Mouse (Mus musculus): ENCODE results near the gene Bglap.
"Not testable (repeated sequence)": the region's sequence is repeated elsewhere in the genome, so short reads cannot be mapped to it uniquely, and the experiment has no call there.

Bglap gene

DNA sequence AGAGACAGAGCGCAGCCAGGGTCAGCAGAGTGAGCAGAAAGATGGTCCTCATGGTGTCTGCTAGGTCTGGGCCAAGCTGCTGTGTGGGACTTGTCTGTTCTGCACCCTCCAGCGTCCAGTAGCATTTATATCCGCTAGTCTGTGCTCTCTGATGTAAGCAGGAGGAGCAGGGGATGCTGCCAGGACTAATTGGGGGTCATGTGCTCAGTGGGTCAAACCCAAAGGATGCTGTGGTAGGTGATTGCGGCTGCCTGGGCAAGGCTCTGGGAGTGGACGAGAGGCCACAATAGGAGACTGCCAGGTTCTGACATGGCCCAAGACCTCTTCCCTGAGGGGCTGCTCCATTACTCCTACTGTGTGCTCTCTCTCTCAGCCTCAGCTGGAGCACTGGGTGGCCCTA lies at the start of gene Bglap:
Gene Bglap, minus strand, starts transcription at position 101 of the 400 bp plus-strand sequence.
- no peak for DNase-seq (ENCODE audit: low read depth, low spot score)
- H3K27me3 ChIP-seq (ENCODE audit: control insufficient read depth, insufficient read depth, low read length, poor library complexity, severe bottlenecking): no peaks in the 10 kb centered on the region
- no peaks in the 10 kb centered on the region for H3K36me3 ChIP-seq (ENCODE audit: control insufficient read depth, insufficient read depth, low read length, poor library complexity, severe bottlenecking)

- peak; percentile 25 for DNase-seq (ENCODE audit: low read depth, low spot score)
Measured at GRCm38 (mm10) chr3:88428639-88429038, 44.4 kb upstream of the Bglap start.

GRCm38 (mm10) chr3:88427342-88427905 lies 43.2 kb upstream of the Bglap start:
- Histone ChIP-seq H3K36me3 (ENCODE audit: control insufficient read depth, insufficient read depth, low read length, poor library complexity, severe bottlenecking) (no peaks in the 10 kb centered on the region), H3K27me3 (ENCODE audit: control insufficient read depth, insufficient read depth, low read length, poor library complexity, severe bottlenecking) (no peaks in the 10 kb centered on the region)
- no peak for DNase-seq (ENCODE audit: low read depth, low spot score)

More at GRCm38 (mm10) chr3:88428639-88429038, 44.4 kb upstream of the Bglap start:
- H3K27me3 ChIP-seq (ENCODE audit: control insufficient read depth, insufficient read depth, low read length, poor library complexity, severe bottlenecking); H3K36me3 ChIP-seq (ENCODE audit: control insufficient read depth, insufficient read depth, low read length, poor library complexity, severe bottlenecking): not testable (repeated sequence)

GRCm38 (mm10) chr3:88425708-88426420 lies 41.6 kb upstream of the Bglap start:
- Histone ChIP-seq H3K27me3 (ENCODE audit: control insufficient read depth, insufficient read depth, low read length, poor library complexity, severe bottlenecking) (no peaks in the 10 kb centered on the region), H3K36me3 (ENCODE audit: control insufficient read depth, insufficient read depth, low read length, poor library complexity, severe bottlenecking) (no peaks in the 10 kb centered on the region; the same call in 1 of the 2 replicates)
- no peak for DNase-seq (ENCODE audit: low read depth, low spot score)

DNA sequence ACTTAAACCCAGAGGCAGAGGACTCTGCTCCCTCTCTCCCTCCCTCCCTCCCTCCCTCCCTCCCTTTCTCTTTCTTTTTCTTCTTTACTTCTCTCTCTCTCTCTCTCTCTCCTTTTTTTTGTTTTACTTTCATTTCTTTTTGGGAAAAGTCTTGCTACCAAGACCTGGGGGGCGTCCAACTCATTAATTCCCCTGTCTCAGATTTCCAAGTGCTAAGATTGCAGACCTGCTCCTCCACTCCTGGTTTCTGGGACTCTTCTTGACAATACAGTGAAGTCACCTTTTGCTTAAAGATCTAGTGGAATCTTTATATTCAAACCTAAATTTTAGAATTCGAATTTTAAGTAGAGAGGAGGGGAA lies 41.0 kb upstream of the Bglap start:
- no peaks in the 10 kb centered on the region for H3K27me3 ChIP-seq (ENCODE audit: control insufficient read depth, insufficient read depth, low read length, poor library complexity, severe bottlenecking)
- no peaks in the 10 kb centered on the region; the same call in 1 of the 2 replicates for H3K36me3 ChIP-seq (ENCODE audit: control insufficient read depth, insufficient read depth, low read length, poor library complexity, severe bottlenecking)
- no peak for DNase-seq (ENCODE audit: low read depth, low spot score)

DNA sequence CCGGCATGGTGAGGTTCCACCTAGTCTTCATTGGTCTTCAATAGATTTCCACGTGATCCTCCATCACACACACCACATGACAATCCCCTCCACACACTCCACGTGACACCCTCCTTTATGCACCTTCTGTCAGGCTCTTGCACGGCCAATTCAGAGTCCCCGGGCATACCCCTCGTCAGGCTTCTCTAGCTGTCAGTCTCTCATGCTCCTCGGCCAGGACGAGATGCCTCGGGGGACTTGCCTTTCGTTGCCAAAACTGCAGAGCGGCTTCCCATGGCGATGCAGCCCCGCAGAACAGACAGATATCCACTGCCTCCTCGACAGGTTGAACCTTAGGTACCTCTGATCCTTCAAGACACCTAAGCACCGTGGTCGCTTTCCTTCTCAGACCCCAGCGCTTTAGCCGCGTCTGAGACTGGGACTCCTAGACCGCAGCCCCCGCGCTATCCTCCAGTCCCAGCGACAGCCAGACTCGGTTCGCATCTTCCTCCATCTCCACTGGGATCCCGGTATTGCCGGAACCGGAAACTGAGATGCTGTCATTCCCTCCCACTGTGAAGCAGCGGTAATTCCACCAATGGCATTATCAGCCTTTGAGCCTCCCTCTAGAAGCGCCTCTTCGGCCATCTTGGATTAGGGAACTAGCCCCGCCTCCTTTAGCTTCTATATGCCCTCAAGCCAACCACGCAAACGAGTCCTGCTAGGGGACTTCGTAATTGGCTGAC lies 40.5 kb upstream of the Bglap start, which contains the start of gene Slc25a44:
Gene Slc25a44, minus strand, starts transcription at position 535 of the 725 bp plus-strand sequence.
- peak; percentile 96 for DNase-seq (ENCODE audit: low read depth, low spot score)
- H3K27me3 ChIP-seq (ENCODE audit: control insufficient read depth, insufficient read depth, low read length, poor library complexity, severe bottlenecking): no peaks in the 10 kb centered on the region

DNA sequence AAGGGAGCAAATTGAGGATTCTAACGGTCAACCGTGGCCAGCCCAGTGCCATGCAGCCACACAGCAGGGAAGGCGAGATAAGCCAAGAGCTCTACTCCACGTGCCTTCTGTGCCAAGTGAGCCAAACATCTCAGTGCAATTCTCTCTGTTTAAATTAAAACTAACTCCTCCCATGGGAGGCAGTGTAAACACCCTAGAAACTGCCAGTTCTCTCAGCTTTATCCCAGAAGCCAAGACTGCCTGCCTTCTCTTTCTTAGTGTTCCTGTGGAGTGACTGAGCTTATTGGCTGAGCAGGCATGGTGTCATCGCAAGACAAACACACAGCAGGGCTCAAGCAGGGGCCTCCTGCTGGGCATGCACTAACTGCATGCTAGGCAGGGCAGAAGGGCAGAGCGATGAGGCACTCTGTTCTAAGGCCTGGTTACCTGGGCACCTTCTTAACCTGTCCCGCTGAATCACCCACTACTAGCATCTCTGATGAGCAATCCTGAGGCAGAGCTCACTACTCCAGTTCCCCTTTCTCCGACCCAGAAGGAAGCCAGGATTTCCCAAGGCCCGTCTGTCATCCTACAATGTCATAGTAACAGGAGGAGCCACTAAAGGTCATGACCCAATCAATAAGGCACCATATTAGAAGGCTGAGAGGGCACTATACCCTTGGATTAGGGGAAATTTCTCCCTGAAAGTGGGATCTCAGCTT lies 37.9 kb upstream of the Bglap start:
- DNase-seq (ENCODE audit: low read depth, low spot score): no peak
- H3K36me3 ChIP-seq (ENCODE audit: control insufficient read depth, insufficient read depth, low read length, poor library complexity, severe bottlenecking): no peaks in the 10 kb centered on the region; the same call in 1 of the 2 replicates

More for the DNA sequence above, 40.5 kb upstream of the Bglap start, which contains the start of gene Slc25a44:
- no peaks in the 10 kb centered on the region; the same call in 1 of the 2 replicates for H3K36me3 ChIP-seq (ENCODE audit: control insufficient read depth, insufficient read depth, low read length, poor library complexity, severe bottlenecking)

GRCm38 (mm10) chr3:88420771-88421170 lies 36.5 kb upstream of the Bglap start:
- DNase-seq (ENCODE audit: low read depth, low spot score): no peak
- Histone ChIP-seq H3K36me3 (ENCODE audit: control insufficient read depth, insufficient read depth, low read length, poor library complexity, severe bottlenecking) (no peaks in the 10 kb centered on the region; the same call in 1 of the 2 replicates), H3K27me3 (ENCODE audit: control insufficient read depth, insufficient read depth, low read length, poor library complexity, severe bottlenecking) (no peaks in the 10 kb centered on the region)

More for the DNA sequence above, 37.9 kb upstream of the Bglap start:
- H3K27me3 ChIP-seq (ENCODE audit: control insufficient read depth, insufficient read depth, low read length, poor library complexity, severe bottlenecking): no peaks in the 10 kb centered on the region

GRCm38 (mm10) chr3:88418016-88418415 lies 33.8 kb upstream of the Bglap start:
- no peaks in the 10 kb centered on the region for H3K27me3 ChIP-seq (ENCODE audit: control insufficient read depth, insufficient read depth, low read length, poor library complexity, severe bottlenecking)
- no peak for DNase-seq (ENCODE audit: low read depth, low spot score)
- H3K36me3 ChIP-seq (ENCODE audit: control insufficient read depth, insufficient read depth, low read length, poor library complexity, severe bottlenecking): no peaks in the 10 kb centered on the region; the same call in none of the 2 replicates

GRCm38 (mm10) chr3:88415668-88416067 lies 31.4 kb upstream of the Bglap start:
- no peak for DNase-seq (ENCODE audit: low read depth, low spot score)
- Histone ChIP-seq H3K36me3 (ENCODE audit: control insufficient read depth, insufficient read depth, low read length, poor library complexity, severe bottlenecking) (no peaks in the 10 kb centered on the region; the same call in none of the 2 replicates), H3K27me3 (ENCODE audit: control insufficient read depth, insufficient read depth, low read length, poor library complexity, severe bottlenecking) (no peaks in the 10 kb centered on the region)

GRCm38 (mm10) chr3:88412636-88413035 lies 28.4 kb upstream of the Bglap start:
- Histone ChIP-seq H3K36me3 (ENCODE audit: control insufficient read depth, insufficient read depth, low read length, poor library complexity, severe bottlenecking) (no peaks in the 10 kb centered on the region; the same call in 1 of the 2 replicates), H3K27me3 (ENCODE audit: control insufficient read depth, insufficient read depth, low read length, poor library complexity, severe bottlenecking) (no peaks in the 10 kb centered on the region)
- DNase-seq (ENCODE audit: low read depth, low spot score): no peak

GRCm38 (mm10) chr3:88411681-88412080 lies 27.4 kb upstream of the Bglap start:
- DNase-seq (ENCODE audit: low read depth, low spot score): no peak
- Histone ChIP-seq H3K27me3 (ENCODE audit: control insufficient read depth, insufficient read depth, low read length, poor library complexity, severe bottlenecking) (no peaks in the 10 kb centered on the region), H3K36me3 (ENCODE audit: control insufficient read depth, insufficient read depth, low read length, poor library complexity, severe bottlenecking) (no peaks in the 10 kb centered on the region; the same call in 1 of the 2 replicates)

DNA sequence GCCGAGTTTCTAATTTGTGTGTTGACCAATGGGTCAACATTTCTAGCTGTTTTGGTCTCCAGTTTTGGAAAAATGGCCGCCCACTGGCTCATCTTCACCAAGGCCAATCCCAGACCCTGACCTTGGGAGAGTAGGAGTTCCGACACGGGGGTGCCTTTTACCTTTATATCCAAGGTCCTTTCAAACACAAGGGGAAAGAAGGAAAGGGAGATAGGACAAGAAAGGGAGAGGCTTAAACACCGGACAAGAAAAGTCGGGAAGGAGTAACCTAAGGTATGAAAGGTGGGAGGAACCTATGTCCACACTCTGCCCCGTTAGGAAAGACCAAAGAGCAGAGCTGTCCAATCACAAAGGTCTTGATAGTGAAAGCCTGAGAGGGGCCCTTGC lies 26.4 kb upstream of the Bglap start:
- Histone ChIP-seq H3K27me3 (ENCODE audit: control insufficient read depth, insufficient read depth, low read length, poor library complexity, severe bottlenecking) (no peaks in the 10 kb centered on the region), H3K36me3 (ENCODE audit: control insufficient read depth, insufficient read depth, low read length, poor library complexity, severe bottlenecking) (no peaks in the 10 kb centered on the region; the same call in 1 of the 2 replicates)
- DNase-seq (ENCODE audit: low read depth, low spot score): no peak

Measured in splenic B cell, adult 2 months (primary cell).